Mouse (Mus musculus) intestine, embryonic 14.5 days (tissue): ENCODE results near the gene Ahcy. TPM values are rescaled to one million over a fixed set of nuclear protein-coding genes. Genes with fewer than 3 reads are reported as not detected.

Source experiments
- ATAC-seq: fragments of 200-750 bp; cut with Nextera tagmentation; replicated peaks from 2 replicates; pipeline ENCODE4 v1.8.0; 2017; ENCODE audit warnings: low read depth, moderate number of reproducible peaks, moderate TSS enrichment, moderate library complexity; ENCODE audit not compliant: low FRiP score, low TSS enrichment
- DNase-seq: peaks from one replicate; pipeline ENCODE4 v3.0.0-alpha.2; 2018; ENCODE audit warnings: low spot score
- H3K27ac ChIP-seq: fragments of 300-500 bp; sonication (generic); 2 replicates; pipeline ENCODE4 v1.5.1; 2014; ENCODE audit warnings: low read depth, mild to moderate bottlenecking, control low read depth
- H3K27me3 ChIP-seq: fragments of 300-500 bp; sonication (generic); replicated peaks from 2 replicates; pipeline ENCODE4 v1.6.1; 2014; ENCODE audit warnings: low read length, control low read depth; ENCODE audit not compliant: control insufficient read depth, insufficient read depth
- H3K36me3 ChIP-seq: fragments of 300-500 bp; sonication (generic); 2 replicates; pipeline ENCODE4 v1.6.1; 2014; ENCODE audit warnings: low read length, control low read depth; ENCODE audit not compliant: control insufficient read depth, insufficient read depth
- H3K4me1 ChIP-seq: fragments of 300-500 bp; sonication (generic); replicated peaks from 2 replicates; pipeline ENCODE4 v1.6.1; 2014; ENCODE audit warnings: low read length, control low read depth, mixed read lengths; ENCODE audit not compliant: control insufficient read depth, insufficient read depth
- H3K4me2 ChIP-seq: fragments of 300-500 bp; sonication (generic); 2 replicates; pipeline ENCODE4 v1.6.1; 2014; ENCODE audit warnings: low read length
- H3K4me3 ChIP-seq: fragments of 300-500 bp; sonication (generic); 2 replicates; pipeline ENCODE4 v1.5.1; 2014; ENCODE audit warnings: low read depth, low read length, control low read depth, mixed read lengths
- H3K9ac ChIP-seq: fragments of 300-500 bp; sonication (generic); 2 replicates; pipeline ENCODE4 v1.6.1; 2014; ENCODE audit warnings: mild to moderate bottlenecking, low read length
- H3K9me3 ChIP-seq: fragments of 300-500 bp; sonication (generic); 2 replicates; pipeline ENCODE4 v1.6.1; 2016; ENCODE audit warnings: low read length, control low read depth; ENCODE audit not compliant: control insufficient read depth
- WGBS: fragments of 180-500 bp; shearing (Covaris S2); extraction: QIAGEN DNeasy Blood & Tissue Kit; methylation state at CpG from one replicate; pipeline ENCODE4 v1.1.7; 2014; 5-methylcytosine and 5-hydroxymethylcytosine counted together
- polyA plus RNA-seq: library from polyadenylated mRNA; unstranded; fragments of >200 nt; fragmentation: Nextera tagmentation; extraction: Ambion mirVana; gene quantifications from 2 replicates; pipeline ENCODE4 v1.2.1, GENCODE M21; 2014

Ahcy gene
- polyA plus RNA-seq, 1 experiment from 2014 or later: 136 TPM

DNA sequence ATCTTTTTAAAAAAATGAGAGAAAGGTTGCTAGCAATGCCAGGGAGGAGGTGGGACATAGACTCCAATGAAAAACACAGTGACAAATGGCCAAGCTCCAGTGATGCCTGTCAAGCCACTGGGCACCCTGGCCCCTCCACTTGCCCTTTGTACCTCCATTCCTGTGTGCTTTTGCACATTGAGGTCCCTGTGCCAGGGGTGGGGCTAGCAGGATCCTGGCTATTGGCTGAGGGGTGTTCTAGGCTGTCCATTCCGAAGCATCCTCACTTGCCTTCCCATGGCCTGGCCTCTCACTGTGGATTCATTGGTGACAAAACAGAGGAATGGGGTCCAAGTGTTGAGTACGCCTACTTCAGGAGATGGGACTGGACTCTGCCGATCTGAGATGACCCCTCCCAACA, 6.8 kb upstream of the Ahcy start:
- no peak overlapping the region for H3K9ac ChIP-seq
- no peaks in the 10 kb centered on the region for H3K4me1 ChIP-seq
- WGBS: 96% methylated on average over 3 of the region's 3 CpGs
- DNase-seq (no peak), ATAC-seq (no peak)
- H3K4me3 ChIP-seq: no peak overlapping the region
- no peak overlapping the region for H3K4me2 ChIP-seq
- H3K27ac ChIP-seq: no peak overlapping the region
- no peaks in the 10 kb centered on the region for H3K27me3 ChIP-seq
- no peaks in the 10 kb centered on the region for H3K36me3 ChIP-seq
- no peaks in the 10 kb centered on the region for H3K9me3 ChIP-seq

DNA sequence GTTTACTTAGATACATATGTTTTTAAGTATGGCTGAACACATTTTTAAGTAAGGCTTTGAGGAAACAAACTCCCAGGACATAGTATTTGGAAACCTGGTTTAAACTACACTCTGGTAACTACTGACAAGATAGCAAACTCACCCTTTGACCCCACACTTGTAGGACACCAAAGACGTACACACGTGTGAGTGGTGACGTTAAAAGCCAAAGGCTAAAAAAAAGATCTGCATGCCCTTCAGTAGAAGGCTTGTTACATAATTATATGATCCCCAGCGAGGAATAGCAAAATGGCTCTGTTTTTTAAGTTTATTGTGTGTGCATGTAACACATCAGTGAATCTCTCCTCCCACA, 5.9 kb upstream of the Ahcy start:
- WGBS: 58% methylated on average over 4 of the region's 4 CpGs
- DNase-seq: no peak
- Histone ChIP-seq H3K9ac (no peak overlapping the region), H3K4me1 (peaks cover 4% of the 10 kb centered on the region; the same call in 1 of the 2 replicates), H3K27me3 (no peaks in the 10 kb centered on the region), H3K27ac (no peak overlapping the region), H3K4me3 (no peak overlapping the region), H3K36me3 (no peaks in the 10 kb centered on the region), H3K9me3 (no peaks in the 10 kb centered on the region), H3K4me2 (no peak overlapping the region)
- ATAC-seq: no peak

DNA sequence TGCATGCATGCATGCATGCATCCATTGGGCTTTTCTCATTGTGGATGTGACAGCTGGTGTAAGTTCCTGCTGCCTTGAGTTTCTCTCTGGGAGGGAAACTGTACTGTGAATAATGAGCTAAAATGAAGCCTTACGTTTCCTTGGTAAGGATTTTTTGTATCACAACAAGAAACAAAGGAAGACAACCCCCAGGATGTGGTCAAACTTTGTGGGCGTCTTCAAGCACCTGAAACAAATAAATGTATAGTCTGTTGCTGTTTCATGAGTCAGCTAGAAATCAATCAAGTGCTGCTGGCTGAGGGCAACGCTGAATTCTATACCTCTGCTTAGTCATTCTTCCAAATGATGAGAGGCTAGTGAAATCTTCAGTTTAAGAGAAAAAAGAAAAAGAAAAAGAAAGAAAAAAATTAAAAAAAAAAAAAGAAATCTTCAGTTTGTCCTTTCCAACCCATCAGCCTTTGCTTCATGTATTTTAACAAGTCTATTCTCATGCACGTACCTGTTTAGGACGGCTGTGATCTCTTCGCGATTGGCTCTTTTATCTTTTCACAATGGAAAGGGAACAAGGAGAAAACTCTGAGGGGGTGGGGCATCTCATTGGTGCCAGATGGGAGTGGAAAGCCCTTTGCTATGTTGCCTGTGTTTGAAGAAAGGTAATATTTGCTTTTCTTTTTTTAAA, 5.3 kb upstream of the Ahcy start:
- DNase-seq (no peak), ATAC-seq (no peak)
- Histone ChIP-seq H3K36me3 (no peaks in the 10 kb centered on the region), H3K27ac (no peak overlapping the region), H3K4me1 (peaks cover 10% of the 10 kb centered on the region), H3K4me3 (no peak overlapping the region), H3K4me2 (no peak overlapping the region), H3K9me3 (no peaks in the 10 kb centered on the region), H3K27me3 (no peaks in the 10 kb centered on the region), H3K9ac (no peak overlapping the region)
- 41% methylated on average over 7 of the region's 7 CpGs for WGBS

DNA sequence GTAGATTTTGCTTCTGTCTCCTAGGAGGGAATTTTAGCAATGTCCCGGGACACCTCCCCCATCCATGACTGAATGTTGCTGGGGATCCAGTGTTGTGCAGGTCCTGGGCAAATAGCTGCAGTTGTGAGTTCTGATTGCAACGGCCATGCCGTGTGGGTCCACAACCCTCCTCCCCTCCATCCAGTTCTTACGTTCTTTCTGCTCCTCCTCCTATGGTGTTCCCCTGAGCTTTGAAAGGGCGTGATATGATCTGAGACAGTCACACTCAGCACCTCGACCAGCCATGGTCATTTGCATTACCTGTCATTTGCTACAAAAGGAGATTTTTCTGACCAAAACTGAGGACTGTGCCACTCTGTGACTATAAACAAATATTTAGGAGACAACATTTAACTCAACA, 1.4 kb upstream of the Ahcy start:
- H3K9ac ChIP-seq: no peak overlapping the region
- no peak overlapping the region for H3K4me2 ChIP-seq
- H3K27me3 ChIP-seq: no peaks in the 10 kb centered on the region
- H3K27ac ChIP-seq: no peak overlapping the region
- H3K4me1 ChIP-seq: peaks cover 11% of the 10 kb centered on the region
- no peak overlapping the region for H3K4me3 ChIP-seq
- H3K36me3 ChIP-seq: no peaks in the 10 kb centered on the region
- ATAC-seq: no peak
- no peak for DNase-seq
- H3K9me3 ChIP-seq: no peaks in the 10 kb centered on the region
- WGBS: 84% methylated on average over 6 of the region's 6 CpGs

DNA sequence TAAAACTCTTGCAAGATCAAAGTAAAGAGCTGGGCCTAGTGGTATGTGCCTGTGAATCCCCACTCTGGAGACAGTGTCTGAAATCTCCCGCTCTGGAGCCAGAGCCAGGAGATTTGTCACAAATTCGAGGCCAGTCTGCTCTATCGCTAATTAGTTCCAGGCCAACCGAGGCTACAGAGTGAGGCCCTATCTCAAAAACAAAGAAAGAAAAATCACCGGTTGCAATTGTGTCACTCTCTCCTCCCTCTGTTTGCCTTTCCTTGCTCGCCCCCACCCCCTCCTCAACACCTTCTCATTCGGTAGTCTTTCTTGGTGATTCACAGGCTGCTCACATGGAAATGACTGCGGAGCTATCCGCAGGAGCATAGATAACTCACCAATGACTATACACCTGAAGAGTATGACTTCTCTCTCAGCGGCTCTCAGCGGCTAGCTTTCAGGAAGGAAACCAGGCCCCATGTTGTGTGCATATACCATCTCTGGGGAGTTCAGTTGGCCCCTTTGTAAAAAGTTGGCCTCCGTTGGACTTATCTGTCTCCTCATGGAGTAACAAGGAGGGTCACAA, 551 bp upstream of the Ahcy start:
- Histone ChIP-seq H3K4me1 (peaks cover 11% of the 10 kb centered on the region), H3K4me2 (peak overlapping the region; percentile 55), H3K4me3 (peak overlapping the region; percentile 47), H3K9ac (peak overlapping the region; percentile 65), H3K27ac (peak overlapping the region; percentile 83), H3K9me3 (no peaks in the 10 kb centered on the region), H3K27me3 (no peaks in the 10 kb centered on the region), H3K36me3 (no peaks in the 10 kb centered on the region)
- DNase-seq: peak; percentile 62
- ATAC-seq: peak; percentile 18; the same call in 1 of the 2 replicates
- 19% methylated on average over 12 of the region's 12 CpGs for WGBS

DNA sequence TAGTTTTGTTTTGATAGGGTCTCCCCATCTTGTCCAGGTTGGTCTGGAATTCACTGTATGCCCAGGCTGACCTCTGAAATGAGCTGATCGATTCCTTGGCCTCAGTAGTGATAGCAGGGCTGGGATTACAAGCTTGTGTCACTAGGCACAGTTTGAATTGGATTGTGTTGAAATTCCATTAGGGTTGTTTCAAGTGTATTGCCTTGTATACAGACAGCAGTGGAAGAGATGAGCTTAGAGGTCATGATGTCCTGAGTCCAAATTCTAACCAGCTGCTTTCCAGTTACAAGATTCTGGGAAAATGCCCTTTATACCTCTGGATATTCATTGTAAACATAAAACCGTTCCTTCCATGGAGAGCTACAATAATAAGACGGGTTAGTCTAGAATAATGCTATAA, 950 bp downstream of the Ahcy start:
- DNase-seq: no peak
- 19% methylated on average over 3 of the region's 3 CpGs for WGBS

DNA sequence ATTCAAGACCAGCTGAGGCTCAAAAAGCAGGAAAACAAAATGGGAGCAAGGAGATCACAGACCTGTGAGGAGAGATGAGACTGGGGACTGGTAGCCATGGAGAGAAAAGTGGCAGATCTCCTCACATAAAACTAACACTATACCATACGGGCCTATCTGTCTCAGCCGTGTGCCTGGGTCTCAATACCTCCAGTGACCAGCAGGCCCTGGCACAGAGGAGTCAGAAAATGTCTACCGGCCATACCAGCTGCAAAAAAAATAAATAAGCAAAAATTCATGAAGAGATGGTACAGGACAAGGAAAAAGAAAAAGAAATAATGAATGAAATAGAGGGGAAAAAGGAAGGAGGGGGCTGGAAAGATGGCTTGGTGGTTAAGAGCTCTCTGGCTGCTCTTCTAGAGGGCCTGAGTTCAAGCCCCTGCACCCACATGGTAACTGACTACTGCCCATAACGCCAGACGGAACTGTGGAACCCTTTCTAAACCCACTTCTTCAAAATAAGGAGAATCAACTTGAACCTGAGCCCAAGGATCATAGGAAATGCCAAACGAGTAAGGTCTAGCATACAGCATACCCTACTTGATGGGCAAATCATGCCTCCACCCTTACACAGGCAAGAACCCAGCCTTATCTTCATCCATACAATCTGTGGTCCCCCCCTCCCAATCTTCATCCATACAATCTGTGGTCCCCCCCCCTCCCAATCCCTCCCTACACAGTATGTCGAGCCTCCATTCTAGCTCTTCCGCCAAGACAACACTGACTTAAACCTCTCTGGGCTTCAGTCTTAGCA, 1.7 kb downstream of the Ahcy start:
- 85% methylated on average over 8 of the region's 8 CpGs for WGBS
- Histone ChIP-seq H3K4me2 (peak overlapping the region; percentile 79), H3K27me3 (no peaks in the 10 kb centered on the region), H3K36me3 (peaks cover 12% of the 10 kb centered on the region), H3K4me3 (peak overlapping the region; percentile 47; the same call in 1 of the 2 replicates), H3K27ac (no peak overlapping the region), H3K9me3 (no peaks in the 10 kb centered on the region), H3K4me1 (peaks cover 11% of the 10 kb centered on the region), H3K9ac (no peak overlapping the region)
- ATAC-seq (no peak), DNase-seq (no peak)

More for the DNA sequence above, 950 bp downstream of the Ahcy start:
- Histone ChIP-seq H3K36me3 (peaks cover 4% of the 10 kb centered on the region), H3K9me3 (no peaks in the 10 kb centered on the region), H3K27ac (peak overlapping the region; percentile 83), H3K4me1 (peaks cover 11% of the 10 kb centered on the region), H3K9ac (peak overlapping the region; percentile 65), H3K4me2 (peak overlapping the region; percentile 79), H3K4me3 (peak overlapping the region; percentile 47), H3K27me3 (no peaks in the 10 kb centered on the region)
- ATAC-seq: no peak

DNA sequence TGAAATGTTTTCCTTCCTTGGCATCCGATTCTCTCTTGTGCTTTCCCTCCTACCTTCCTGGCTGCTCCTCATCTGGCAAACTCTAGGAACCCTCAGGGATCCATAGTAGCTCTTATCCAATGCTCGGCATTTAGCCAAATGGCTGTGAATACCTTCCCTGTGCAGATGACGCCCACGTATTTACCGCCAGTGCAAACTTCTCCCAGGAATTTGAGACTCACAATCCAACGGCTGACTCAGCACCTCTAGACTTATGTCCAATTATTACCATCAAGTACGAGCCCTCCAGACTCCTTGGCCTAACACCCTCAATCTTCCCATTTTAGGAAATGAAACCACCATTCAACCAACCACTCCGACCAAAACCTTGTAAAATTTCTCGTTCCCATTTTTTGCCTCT, 3.3 kb downstream of the Ahcy start:
- no peaks in the 10 kb centered on the region for H3K27me3 ChIP-seq
- peaks cover 26% of the 10 kb centered on the region for H3K36me3 ChIP-seq
- ATAC-seq (no peak), DNase-seq (no peak)
- 88% methylated on average over 9 of the region's 9 CpGs for WGBS
- no peak overlapping the region for H3K4me2 ChIP-seq
- H3K9me3 ChIP-seq: no peaks in the 10 kb centered on the region
- H3K4me1 ChIP-seq: peaks cover 11% of the 10 kb centered on the region
- no peak overlapping the region for H3K9ac ChIP-seq
- H3K4me3 ChIP-seq: no peak overlapping the region
- no peak overlapping the region for H3K27ac ChIP-seq
